Mouse (Mus musculus) v-Abl transformed pro-B cells (cell line): ENCODE measurements around the gene Gm4788.
"Not testable (repeated sequence)": the region's sequence is repeated elsewhere in the genome, so short reads cannot be mapped to it uniquely, and the experiment has no call there.

ENCODE experiments used
- in situ Hi-C, 2 experiments: fragments of 400-800 bp; cut with MboI; formaldehyde crosslinking; loops; one replicate each; pipeline ENCODE4 v1.15.1; 2025; ENCODE audit not compliant: unreplicated experiment in 2 of 2

The Gm4788 gene

DNA sequence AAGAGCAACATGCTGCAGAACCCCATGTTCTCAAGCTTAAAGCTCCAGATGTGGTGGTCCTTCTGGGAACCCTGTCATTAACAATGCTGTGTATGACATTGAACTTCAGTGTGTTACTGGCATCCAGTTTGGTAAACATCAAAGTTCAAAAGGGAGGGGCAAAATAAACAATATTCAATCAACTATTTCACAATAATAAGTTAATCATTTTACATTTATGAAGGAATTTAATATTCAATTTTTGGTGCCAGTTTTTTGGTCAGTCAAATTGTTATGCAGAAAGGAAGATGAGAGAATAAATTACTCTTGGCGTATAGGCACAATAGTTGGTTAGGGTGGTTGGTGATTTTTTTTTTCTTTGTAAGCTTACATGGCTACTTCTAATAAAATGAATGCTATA, at the start of gene Gm4788:
Gene Gm4788 (minus strand): TSS at position 101 of the 400 bp plus-strand sequence.
- in situ Hi-C loops, result no loop called here

GRCm38 (mm10) chr1:139808594-139808993, 27.6 kb upstream of the Gm4788 start:
- in situ Hi-C loops, result no loop called here

- in situ Hi-C loops, result not testable (repeated sequence)
Observed at GRCm38 (mm10) chr1:139769913-139770312, 11.1 kb downstream of the Gm4788 start.

DNA sequence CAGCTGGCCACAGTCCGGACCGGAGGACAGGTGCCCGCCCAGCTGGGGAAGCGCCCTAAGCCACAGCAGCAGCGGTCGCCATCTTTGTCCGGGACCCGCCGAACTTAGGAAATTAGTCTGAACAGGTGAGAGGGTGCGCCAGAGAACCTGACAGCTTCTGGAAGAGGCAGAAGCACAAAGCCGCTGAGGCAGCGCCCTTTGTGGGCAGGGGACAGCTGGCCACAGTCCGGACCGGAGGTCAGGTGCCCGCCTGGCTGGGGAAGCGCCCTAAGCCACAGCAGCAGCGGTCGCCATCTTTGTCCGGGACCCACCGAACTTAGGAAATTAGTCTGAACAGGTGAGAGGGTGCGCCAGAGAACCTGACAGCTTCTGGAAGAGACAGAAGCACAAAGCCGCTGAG, 64.4 kb downstream of the Gm4788 start:
- in situ Hi-C loops, result not testable (repeated sequence)

DNA sequence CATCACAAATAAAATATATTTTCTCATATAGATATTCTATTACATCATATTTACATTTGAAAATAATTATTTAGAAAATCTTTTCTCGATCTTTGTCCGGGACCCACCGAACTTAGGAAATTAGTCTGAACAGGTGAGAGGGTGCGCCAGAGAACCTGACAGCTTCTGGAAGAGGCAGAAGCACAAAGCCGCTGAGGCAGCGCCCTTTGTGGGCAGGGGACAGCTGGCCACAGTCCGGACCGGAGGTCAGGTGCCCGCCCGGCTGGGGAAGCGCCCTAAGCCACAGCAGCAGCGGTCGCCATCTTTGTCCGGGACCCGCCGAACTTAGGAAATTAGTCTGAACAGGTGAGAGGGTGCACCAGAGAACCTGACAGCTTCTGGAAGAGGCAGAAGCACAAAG, 64.8 kb downstream of the Gm4788 start:
- in situ Hi-C loops, result not testable (repeated sequence)

DNA sequence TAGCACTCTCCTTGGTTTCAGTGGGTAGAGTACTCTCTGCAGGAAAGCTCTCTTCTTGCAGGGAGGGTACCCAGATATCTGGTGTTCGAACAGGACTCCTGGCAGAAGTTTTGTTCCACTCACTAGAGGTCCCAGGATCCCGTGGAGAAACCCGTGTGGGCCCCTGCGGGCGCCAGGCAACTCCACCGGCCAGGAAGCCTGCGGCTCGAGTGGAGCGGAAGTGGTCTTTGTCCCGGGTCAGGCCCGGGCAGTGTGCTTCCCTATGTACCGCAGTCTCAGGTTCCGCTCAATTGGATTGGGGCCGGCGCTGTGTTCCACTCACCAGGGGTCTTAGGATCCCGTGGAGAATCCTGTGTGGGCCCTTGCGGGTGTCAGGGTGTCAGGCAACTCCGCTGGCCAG, 131.1 kb downstream of the Gm4788 start:
- in situ Hi-C loops, result not testable (repeated sequence)
